Mouse (Mus musculus): Measurements from ENCODE around the gene Csrnp3. TPM values are rescaled to one million over a fixed set of nuclear protein-coding genes. Genes with fewer than 3 reads are reported as not detected.

Csrnp3 gene
- polyA plus RNA-seq, 1 experiment = 0.01 TPM

GRCm38 (mm10) chr2:65870919-65871582, 25.5 kb downstream of the Csrnp3 start:
- DNase-seq (ENCODE audit: low spot score) = no peak

GRCm38 (mm10) chr2:65891590-65891989, 46.0 kb downstream of the Csrnp3 start:
- DNase-seq (ENCODE audit: low spot score) = no peak

DNA sequence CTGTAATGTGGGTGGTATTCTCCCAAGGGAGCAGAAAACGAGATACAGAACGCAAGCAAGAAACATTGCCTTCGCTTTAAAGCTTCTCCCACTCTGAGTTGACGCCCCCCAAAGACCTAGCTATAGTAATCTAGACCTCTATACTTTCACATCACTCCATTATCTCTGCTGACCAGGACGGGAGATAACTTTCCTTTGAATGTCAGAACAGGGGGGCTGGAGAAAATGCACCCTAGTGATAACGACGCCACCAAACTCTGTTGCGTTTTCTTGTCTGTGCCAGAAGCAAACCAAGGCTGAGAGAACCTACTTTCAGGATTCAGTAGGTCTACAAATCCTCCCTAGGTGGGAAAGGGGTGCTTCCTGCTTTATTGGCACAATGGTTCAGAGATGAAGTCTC, 47.7 kb downstream of the Csrnp3 start:
- no peak for DNase-seq (ENCODE audit: low spot score)

GRCm38 (mm10) chr2:65894299-65894698, 48.7 kb downstream of the Csrnp3 start:
- no peak for DNase-seq (ENCODE audit: low spot score)

GRCm38 (mm10) chr2:65896542-65896941, 51.0 kb downstream of the Csrnp3 start:
- no peak for DNase-seq (ENCODE audit: low spot score)

- no peak for DNase-seq (ENCODE audit: low spot score)
These were observed 51.5 kb downstream of the Csrnp3 start for GRCm38 (mm10) chr2:65897084-65897483.

GRCm38 (mm10) chr2:65899478-65899877, 53.9 kb downstream of the Csrnp3 start:
- no peak for DNase-seq (ENCODE audit: low spot score)

- DNase-seq (ENCODE audit: low spot score) = no peak
These were observed 63.0 kb downstream of the Csrnp3 start for GRCm38 (mm10) chr2:65908526-65908925.

- DNase-seq (ENCODE audit: low spot score) = no peak
These were observed 64.4 kb downstream of the Csrnp3 start for GRCm38 (mm10) chr2:65909724-65910521.

- DNase-seq (ENCODE audit: low spot score) = no peak
These were observed 70.4 kb downstream of the Csrnp3 start for GRCm38 (mm10) chr2:65915994-65916393.

DNA sequence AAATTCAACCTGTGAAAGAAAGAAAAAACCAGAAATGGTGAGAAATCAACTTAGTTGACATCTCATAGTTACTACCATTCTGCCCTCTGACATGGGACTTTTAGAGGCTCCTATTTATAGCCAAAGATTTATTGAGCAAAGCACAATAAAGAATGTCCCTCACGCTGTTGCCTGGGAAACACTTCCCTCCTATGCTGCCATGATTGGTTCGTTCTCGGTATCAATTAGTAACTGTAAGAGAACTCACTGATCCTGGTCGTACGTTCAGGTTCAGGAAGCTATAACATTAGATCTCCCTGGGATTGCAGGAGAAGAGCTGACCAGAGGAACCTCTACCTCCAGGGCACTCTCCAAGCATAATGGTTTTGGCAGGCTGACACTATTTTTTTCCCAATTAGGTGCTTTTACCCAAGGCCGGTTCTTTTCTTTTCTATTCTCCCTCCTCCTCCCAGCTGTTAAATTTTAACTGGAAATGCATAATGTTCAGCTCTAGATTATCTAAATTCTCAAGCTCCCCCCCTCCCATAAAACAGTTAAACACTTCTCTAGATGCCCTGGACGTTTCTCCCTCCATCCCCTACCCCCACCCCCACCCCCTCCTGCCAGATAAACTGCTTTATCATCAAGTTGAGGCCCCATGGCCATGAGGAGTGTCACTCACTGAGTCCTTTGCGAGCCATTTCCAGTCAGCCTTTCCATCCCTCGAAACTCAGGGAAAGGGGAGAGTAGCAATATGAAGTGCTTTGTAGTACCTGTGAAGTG, 75.3 kb downstream of the Csrnp3 start:
- DNase-seq (ENCODE audit: low spot score) = no peak

DNA sequence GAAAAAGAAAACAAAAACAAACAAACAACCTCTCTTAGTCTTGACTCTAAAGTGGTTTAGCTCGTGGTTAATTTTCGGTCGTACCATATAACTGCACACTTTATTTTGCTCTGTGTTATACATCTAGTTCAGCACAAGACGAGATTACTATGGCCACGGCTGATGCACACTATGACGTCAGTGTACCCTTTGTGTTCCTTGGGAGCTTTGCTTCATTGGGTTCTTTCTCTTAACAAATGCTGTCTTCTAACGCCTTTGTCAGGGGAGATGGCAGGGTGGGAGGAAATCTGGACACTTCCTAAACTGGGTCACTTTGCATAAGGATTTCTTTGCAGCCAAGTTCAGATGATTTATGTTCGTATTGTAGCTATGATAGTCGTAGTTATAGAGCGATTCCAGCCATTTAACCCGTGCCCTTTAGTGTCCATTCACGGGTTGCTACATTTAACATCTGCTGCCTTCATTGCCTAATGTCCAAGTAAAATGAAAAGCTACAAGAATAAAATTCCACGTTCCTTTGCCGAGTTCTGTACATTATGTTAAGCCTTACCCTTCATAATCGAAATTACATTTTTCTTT, 79.9 kb downstream of the Csrnp3 start:
- DNase-seq (ENCODE audit: low spot score) = no peak

- DNase-seq (ENCODE audit: low spot score) = no peak
These were observed 81.6 kb downstream of the Csrnp3 start for GRCm38 (mm10) chr2:65926935-65927708.

- no peak for DNase-seq (ENCODE audit: low spot score)
These were observed 83.7 kb downstream of the Csrnp3 start for GRCm38 (mm10) chr2:65929286-65929685.

DNA sequence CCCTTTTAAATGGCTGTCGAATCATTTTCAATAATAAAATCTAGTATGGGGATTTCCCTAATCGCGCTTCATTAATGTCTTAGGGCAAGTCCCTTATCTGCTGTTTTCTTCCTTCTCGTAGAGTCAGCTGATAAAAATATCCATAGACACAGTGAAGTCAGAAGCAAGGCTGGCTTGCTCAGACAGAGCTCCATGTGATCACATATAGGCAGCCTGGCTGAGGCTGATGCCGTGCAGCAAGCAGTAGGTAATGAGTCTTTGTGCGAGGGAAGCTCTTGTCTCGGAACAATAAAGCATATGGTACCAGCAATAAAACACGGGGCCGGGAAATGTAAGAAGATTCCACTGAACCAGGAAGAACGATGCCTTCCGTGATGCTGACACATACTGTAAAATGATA, 84.4 kb downstream of the Csrnp3 start:
- DNase-seq (ENCODE audit: low spot score) = no peak

- no peak for DNase-seq (ENCODE audit: low spot score)
These were observed 85.7 kb downstream of the Csrnp3 start for GRCm38 (mm10) chr2:65931313-65931712.

GRCm38 (mm10) chr2:65931841-65932311, 86.3 kb downstream of the Csrnp3 start:
- no peak for DNase-seq (ENCODE audit: low spot score)

DNA sequence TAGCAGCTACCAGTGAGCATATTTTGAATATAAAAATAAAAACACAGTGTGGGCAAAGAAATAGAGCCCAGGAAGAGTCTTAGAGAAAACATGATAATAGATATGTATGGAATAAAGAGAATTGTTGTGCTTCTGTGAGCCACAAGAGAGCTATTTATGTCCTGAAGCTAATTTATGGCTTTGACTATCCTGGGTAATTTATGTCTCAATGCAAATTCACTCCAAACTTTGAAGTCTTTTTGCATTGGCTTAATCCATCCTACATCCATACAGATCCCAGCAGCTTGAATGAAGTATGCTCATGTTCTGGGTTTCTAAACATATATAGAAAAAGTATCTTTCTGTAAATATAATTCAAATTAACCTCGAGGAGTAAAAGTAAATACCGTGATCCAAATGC, 88.5 kb downstream of the Csrnp3 start:
- DNase-seq (ENCODE audit: low spot score) = no peak

- DNase-seq (ENCODE audit: low spot score) = no peak
These were observed 93.3 kb downstream of the Csrnp3 start for GRCm38 (mm10) chr2:65938900-65939299.

DNA sequence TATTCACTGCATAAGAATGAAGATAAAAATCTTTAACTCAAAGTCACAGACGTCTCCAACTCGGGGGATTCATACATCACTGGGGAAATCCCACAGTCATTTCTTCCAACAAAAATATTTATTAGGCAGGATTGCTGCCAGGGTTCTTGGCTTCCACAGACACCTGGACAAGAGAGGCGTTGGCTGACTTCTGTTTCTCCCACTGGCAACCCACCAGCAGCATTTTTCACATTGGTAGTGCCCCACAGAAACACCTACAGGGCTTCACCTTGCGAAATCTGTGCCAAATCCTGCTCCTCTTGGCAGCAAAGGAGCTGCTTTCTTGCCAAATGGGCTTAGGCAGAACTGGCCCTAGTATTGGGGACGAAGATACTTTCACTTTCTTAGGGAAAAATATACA, 94.8 kb downstream of the Csrnp3 start:
- no peak for DNase-seq (ENCODE audit: low spot score)

DNA sequence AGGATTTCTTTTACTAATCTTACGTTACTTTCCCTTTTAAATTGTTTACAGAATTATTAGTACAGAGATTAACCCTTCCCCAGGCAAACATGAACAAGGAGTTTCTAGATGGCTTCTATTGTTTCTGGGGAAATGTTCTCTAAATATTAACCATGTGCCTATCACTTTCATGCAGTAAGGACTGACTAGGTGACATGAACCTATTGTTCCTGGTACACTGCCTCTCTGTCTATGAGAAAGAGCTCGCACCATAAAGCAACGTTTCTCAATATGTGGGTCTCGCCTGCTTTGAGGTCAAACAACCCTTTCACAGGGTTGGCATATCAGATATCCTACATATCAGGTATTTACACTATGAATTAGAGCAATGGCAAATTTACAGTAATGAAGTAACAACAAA, 96.8 kb downstream of the Csrnp3 start:
- no peak for DNase-seq (ENCODE audit: low spot score)

Data from urinary bladder, adult 2 months (tissue).